Mouse (Mus musculus): Measurements from ENCODE around the gene Hsp90aa1. TPM values are rescaled to one million over a fixed set of nuclear protein-coding genes. Genes with fewer than 3 reads are reported as not detected.
"Not testable (repeated sequence)": the region's sequence is repeated elsewhere in the genome, so short reads cannot be mapped to it uniquely, and the experiment has no call there.

The Hsp90aa1 gene
- polyA plus RNA-seq, 1 experiment from 2014 or later: 836 TPM

GRCm38 (mm10) chr12:110697457-110697856 is 5.1 kb downstream of the Hsp90aa1 start:
- no peaks in the 10 kb centered on the region for H3K9me3 ChIP-seq
- H3K27ac ChIP-seq: no peak overlapping the region
- no peak overlapping the region for H3K4me2 ChIP-seq (replicated peaks)
- H3K27me3 ChIP-seq: no peaks in the 10 kb centered on the region
- peaks cover 18% of the 10 kb centered on the region for H3K4me1 ChIP-seq
- WGBS: 83% methylated on average over 5 of the region's 5 CpGs
- H3K4me3 ChIP-seq: no peak overlapping the region
- H3K9ac ChIP-seq: no peak overlapping the region
- ATAC-seq (ENCODE audit: low FRiP score, low read depth): no peak
- peaks cover 19% of the 10 kb centered on the region for H3K36me3 ChIP-seq

- peak overlapping the region; percentile 76 for H3K9ac ChIP-seq
- H3K4me1 ChIP-seq: peaks cover 18% of the 10 kb centered on the region
- no peaks in the 10 kb centered on the region for H3K27me3 ChIP-seq
- H3K9me3 ChIP-seq: no peaks in the 10 kb centered on the region
- H3K4me2 ChIP-seq (replicated peaks): peak overlapping the region; percentile 71
- peak overlapping the region; percentile 81 for H3K4me3 ChIP-seq
- no peak for ATAC-seq (ENCODE audit: low FRiP score, low read depth)
- 49% methylated on average over 9 of the region's 9 CpGs for WGBS
- peak overlapping the region; percentile 69; the same call in 1 of the 2 replicates for H3K27ac ChIP-seq
- peaks cover 22% of the 10 kb centered on the region for H3K36me3 ChIP-seq
These were observed 5.5 kb downstream of the Hsp90aa1 start for GRCm38 (mm10) chr12:110696975-110697400.

- no peaks in the 10 kb centered on the region for H3K9me3 ChIP-seq
- under 1% methylated on average over 82 of the region's 89 CpGs for WGBS
- ATAC-seq (ENCODE audit: low FRiP score, low read depth): peak; percentile 95
- peak overlapping the region; percentile 81 for H3K4me3 ChIP-seq
- peak overlapping the region; percentile 71 for H3K4me2 ChIP-seq (replicated peaks)
- H3K36me3 ChIP-seq: peaks cover 27% of the 10 kb centered on the region
- peaks cover 18% of the 10 kb centered on the region for H3K4me1 ChIP-seq
- H3K27ac ChIP-seq: peak overlapping the region; percentile 92
- no peaks in the 10 kb centered on the region for H3K27me3 ChIP-seq
- H3K9ac ChIP-seq: peak overlapping the region; percentile 97
These were observed 6.2 kb downstream of the Hsp90aa1 start for GRCm38 (mm10) chr12:110696173-110696974.

DNA sequence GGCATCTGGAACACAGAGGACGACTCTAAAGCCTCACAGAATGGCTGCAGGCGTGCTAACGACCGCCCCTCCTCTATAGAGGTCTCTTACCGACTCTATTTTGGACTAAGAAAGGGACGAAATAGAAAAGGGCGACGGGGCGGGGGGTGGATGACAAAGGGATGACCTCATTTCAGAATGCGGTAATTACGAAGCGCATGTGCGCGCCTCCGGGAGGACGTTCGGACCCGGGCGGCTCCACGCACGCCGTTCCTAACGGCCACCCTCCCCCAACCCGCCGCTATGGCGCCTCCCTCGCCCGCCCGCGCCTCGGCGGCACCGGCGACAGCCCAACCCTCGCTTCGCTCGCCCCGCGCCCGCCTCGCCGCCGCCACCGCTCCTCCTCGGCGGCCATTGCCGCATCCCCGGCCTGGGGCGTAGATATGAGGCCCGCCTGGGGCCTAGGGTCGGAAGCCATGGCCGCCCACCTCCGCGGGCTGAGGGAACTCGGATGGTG is 6.8 kb downstream of the Hsp90aa1 start:
- peak; percentile 71 for ATAC-seq (ENCODE audit: low FRiP score, low read depth)
- Histone ChIP-seq H3K9ac (peak overlapping the region; percentile 97), H3K27ac (peak overlapping the region; percentile 92), H3K4me1 (peaks cover 18% of the 10 kb centered on the region), H3K4me2 (replicated peaks) (peak overlapping the region; percentile 66), H3K9me3 (no peaks in the 10 kb centered on the region), H3K4me3 (peak overlapping the region; percentile 81), H3K27me3 (no peaks in the 10 kb centered on the region), H3K36me3 (peaks cover 29% of the 10 kb centered on the region)
- under 1% methylated on average over 54 of the region's 55 CpGs for WGBS

DNA sequence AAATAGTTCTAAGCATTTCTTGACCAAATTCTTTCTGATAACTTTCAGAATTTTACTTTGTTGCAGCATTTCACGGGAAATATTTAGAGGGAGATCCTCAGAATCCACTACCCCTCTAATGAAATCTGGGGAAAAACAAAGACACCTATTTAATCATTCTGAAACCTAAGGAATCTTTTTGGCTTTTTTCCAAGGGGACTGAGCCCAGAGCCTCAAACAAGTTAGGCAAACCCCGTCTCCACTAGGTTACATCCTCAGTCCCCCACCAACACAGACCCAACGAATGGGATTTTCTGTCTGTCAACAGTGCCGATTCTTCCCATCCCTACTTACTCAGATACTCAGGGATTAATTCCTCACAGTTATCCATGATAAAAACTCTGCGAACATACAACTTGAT is 9.2 kb downstream of the Hsp90aa1 start:
- not testable (repeated sequence) for H3K4me2 ChIP-seq (replicated peaks); H3K9me3 ChIP-seq; H3K27me3 ChIP-seq; ATAC-seq (ENCODE audit: low FRiP score, low read depth); H3K4me3 ChIP-seq; H3K9ac ChIP-seq; H3K27ac ChIP-seq
- H3K4me1 ChIP-seq: peaks cover 12% of the 10 kb centered on the region
- 76% methylated on average over 5 of the region's 5 CpGs for WGBS
- peaks cover 52% of the 10 kb centered on the region for H3K36me3 ChIP-seq

DNA sequence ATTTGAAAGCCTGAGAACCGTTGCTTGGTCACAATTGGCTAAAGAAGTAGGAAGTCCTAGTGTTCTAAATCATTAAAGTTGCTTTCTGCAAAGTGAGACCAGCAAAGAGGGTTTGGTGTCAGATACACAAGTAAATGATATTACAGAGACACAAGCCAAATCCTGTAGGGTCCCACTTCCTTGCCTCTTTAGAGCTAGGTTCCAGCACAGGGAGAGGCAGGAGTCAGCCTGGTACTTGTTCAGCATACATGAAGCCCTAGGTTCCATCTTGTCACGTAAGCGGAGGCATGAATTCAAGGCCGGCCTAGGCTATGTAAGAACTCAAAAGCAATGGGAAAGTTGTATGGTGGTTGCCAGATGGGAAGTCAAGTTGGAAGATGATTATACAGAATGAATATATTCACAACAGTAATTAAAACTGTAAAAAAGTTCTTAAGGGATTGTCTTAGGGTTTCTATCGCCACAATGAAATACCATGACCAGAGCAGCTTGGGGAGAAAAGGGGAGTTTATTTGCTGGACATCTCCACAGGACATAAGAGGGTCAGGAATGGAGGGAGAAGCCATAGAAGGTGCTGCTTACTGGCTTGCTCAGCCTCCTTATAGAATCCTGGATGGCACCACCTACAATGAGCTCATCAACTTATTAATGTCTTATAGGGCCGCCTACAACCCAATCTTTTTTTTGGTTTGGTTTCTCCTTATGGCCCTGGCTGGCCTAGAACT is 12.4 kb downstream of the Hsp90aa1 start:
- peaks cover 77% of the 10 kb centered on the region for H3K36me3 ChIP-seq

DNA sequence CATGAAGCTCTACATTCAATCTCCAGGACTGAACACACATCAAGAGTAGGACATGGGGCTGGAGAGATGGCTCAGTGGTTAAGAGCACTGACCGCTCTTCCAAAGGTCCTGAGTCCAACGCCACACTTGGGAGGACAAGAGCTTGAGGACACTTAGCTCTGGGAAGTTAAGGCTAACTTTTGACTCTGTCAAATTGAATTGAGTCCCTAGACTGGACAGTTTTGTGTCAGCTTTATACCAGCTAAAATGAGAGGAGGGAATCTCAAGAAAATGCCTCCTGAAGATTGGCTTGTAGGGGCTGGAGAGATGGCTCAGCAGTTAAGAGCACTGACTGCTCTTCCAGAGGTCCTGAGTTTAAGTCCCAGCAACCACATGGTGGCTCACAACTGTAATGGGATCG is 13.6 kb downstream of the Hsp90aa1 start:
- not testable (repeated sequence) for H3K27ac ChIP-seq; H3K9me3 ChIP-seq; H3K4me2 ChIP-seq (replicated peaks); H3K4me3 ChIP-seq; H3K27me3 ChIP-seq; H3K9ac ChIP-seq; ATAC-seq (ENCODE audit: low FRiP score, low read depth); H3K4me1 ChIP-seq
- 94% methylated on average over 3 of the region's 3 CpGs for WGBS
- peaks cover 69% of the 10 kb centered on the region for H3K36me3 ChIP-seq

More for the DNA sequence above, 12.4 kb downstream of the Hsp90aa1 start:
- Histone ChIP-seq H3K27me3 (no peaks in the 10 kb centered on the region), H3K4me2 (replicated peaks) (no peak overlapping the region), H3K27ac (no peak overlapping the region), H3K4me3 (no peak overlapping the region), H3K9ac (no peak overlapping the region), H3K4me1 (peaks cover 11% of the 10 kb centered on the region), H3K9me3 (no peaks in the 10 kb centered on the region)
- 87% methylated on average over 6 of the region's 6 CpGs for WGBS
- no peak for ATAC-seq (ENCODE audit: low FRiP score, low read depth)

GRCm38 (mm10) chr12:110687894-110688734 is 14.4 kb downstream of the Hsp90aa1 start:
- 72% methylated on average over 12 of the region's 12 CpGs for WGBS

GRCm38 (mm10) chr12:110683580-110683979 is 18.9 kb downstream of the Hsp90aa1 start:
- Histone ChIP-seq H3K27me3 (no peaks in the 10 kb centered on the region), H3K9me3 (no peaks in the 10 kb centered on the region)
- no CpG with 5 or more reads among the region's 1 CpGs for WGBS

More at GRCm38 (mm10) chr12:110687894-110688734, 14.4 kb downstream of the Hsp90aa1 start:
- no peaks in the 10 kb centered on the region for H3K27me3 ChIP-seq
- H3K4me2 ChIP-seq (replicated peaks): no peak overlapping the region
- peaks cover 63% of the 10 kb centered on the region for H3K36me3 ChIP-seq
- no peak overlapping the region for H3K9ac ChIP-seq
- no peak for ATAC-seq (ENCODE audit: low FRiP score, low read depth)
- H3K9me3 ChIP-seq: no peaks in the 10 kb centered on the region
- H3K4me1 ChIP-seq: peaks cover 3% of the 10 kb centered on the region; the same call in 1 of the 2 replicates
- H3K27ac ChIP-seq: peak overlapping the region; percentile 39; the same call in 1 of the 2 replicates
- H3K4me3 ChIP-seq: no peak overlapping the region

DNA sequence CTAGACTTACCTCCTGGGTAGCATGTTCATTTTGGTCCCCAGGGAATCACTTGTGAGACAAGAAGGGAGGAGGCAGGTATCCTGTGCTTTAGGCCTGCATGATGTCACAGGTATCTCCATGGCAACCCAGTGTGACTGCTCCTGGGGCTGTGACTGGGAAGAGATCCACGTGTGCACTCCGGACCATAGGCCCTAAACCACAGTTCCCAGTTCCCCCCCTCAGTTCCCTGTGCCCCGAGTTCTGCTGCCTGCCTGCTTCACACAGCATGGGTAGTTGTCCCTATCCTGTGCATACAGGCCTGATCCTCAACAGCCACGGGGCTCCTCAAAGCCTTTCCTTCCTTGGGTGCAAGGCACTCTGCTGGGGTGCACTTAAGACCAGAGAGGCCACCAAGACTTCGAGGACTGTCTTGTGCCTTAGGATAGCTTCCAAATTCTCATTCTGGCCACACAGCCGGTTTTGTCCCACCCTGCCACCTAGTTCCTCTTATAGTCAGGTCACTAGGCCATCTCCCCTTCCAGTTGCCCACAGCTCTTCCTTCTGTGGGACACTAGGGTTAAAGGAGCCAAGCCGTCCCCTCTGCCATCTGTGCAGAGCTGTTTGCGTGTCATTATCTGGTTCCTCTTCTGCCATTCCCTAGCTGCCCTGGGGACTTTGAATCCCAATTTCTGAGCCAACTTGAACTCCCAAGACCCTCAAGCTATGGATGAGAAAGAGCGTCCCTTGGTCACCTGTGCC is 19.8 kb downstream of the Hsp90aa1 start, which contains the start of gene 1700001K19Rik:
Gene 1700001K19Rik, minus strand, starts transcription at position 59 of the 739 bp plus-strand sequence.
- H3K4me3 ChIP-seq: no peak within 1 kb of the TSS
- no peaks in the 10 kb centered on the region for H3K27me3 ChIP-seq
- ATAC-seq (ENCODE audit: low FRiP score, low read depth): no peak
- H3K9ac ChIP-seq: no peak within 1 kb of the TSS
- no peaks in the 10 kb centered on the region for H3K9me3 ChIP-seq
- WGBS: 71% methylated on average over 9 of the region's 9 CpGs
- peaks cover 19% of the 10 kb centered on the region for H3K36me3 ChIP-seq
- H3K4me2 ChIP-seq (replicated peaks): no peak within 1 kb of the TSS
- peaks cover 4% of the 10 kb centered on the region; the same call in 1 of the 2 replicates for H3K4me1 ChIP-seq
- H3K27ac ChIP-seq: no peak within 1 kb of the TSS

More at GRCm38 (mm10) chr12:110683580-110683979, 18.9 kb downstream of the Hsp90aa1 start:
- ATAC-seq (ENCODE audit: low FRiP score, low read depth): no peak
- Histone ChIP-seq H3K4me1 (peaks cover 6% of the 10 kb centered on the region), H3K27ac (no peak overlapping the region), H3K4me3 (no peak overlapping the region), H3K36me3 (peaks cover 27% of the 10 kb centered on the region), H3K9ac (no peak overlapping the region), H3K4me2 (replicated peaks) (no peak overlapping the region)

- 50% methylated on average over 3 of the region's 3 CpGs for WGBS
- peaks cover 11% of the 10 kb centered on the region for H3K36me3 ChIP-seq
- no peak overlapping the region for H3K9ac ChIP-seq
- no peak overlapping the region for H3K27ac ChIP-seq
- H3K4me3 ChIP-seq: no peak overlapping the region
- H3K27me3 ChIP-seq: no peaks in the 10 kb centered on the region
- no peak overlapping the region for H3K4me2 ChIP-seq (replicated peaks)
- no peaks in the 10 kb centered on the region for H3K9me3 ChIP-seq
- peaks cover 4% of the 10 kb centered on the region; the same call in 1 of the 2 replicates for H3K4me1 ChIP-seq
- ATAC-seq (ENCODE audit: low FRiP score, low read depth): no peak
These were observed 20.6 kb downstream of the Hsp90aa1 start for GRCm38 (mm10) chr12:110681878-110682277.

Data from limb, embryonic 13.5 days (tissue).